Mouse (Mus musculus): Measurements from ENCODE around the gene Vti1a. TPM values are rescaled to one million over a fixed set of nuclear protein-coding genes. Genes with fewer than 3 reads are reported as not detected.

Gene Vti1a
- polyA plus RNA-seq, 1 experiment from 2014 or later = 26.7 TPM

DNA sequence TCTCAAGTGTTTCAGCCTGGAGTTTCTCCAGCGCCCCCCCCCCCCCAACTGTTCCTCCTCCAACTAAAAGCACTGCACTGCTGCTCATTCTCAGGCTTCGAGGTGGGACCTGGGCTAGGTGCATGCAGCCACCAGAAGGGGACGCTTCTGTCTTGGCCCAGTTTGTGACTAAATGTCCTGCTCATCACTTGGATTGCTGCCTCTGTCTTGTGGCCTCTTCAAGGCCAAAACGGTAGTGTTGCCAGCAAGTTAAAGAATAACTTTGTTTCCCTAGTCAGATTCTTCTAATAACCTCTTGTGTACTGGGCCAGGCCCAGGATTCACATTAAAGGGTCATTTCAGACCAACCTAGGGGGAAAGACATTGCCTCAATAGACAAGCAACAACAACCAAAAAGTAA, 187.7 kb downstream of the Vti1a start:
- Histone ChIP-seq H3K27me3 (ENCODE audit: control insufficient read depth, insufficient read depth, low read depth, low read length) (no peaks in the 10 kb centered on the region), H3K27ac (ENCODE audit: low read length) (no peak overlapping the region), H3K4me3 (ENCODE audit: low read length) (no peak overlapping the region), H3K4me1 (replicated peaks; ENCODE audit: control insufficient read depth, insufficient read depth, low read length) (peaks cover 4% of the 10 kb centered on the region), H3K9ac (ENCODE audit: low read length) (no peak overlapping the region), H3K4me2 (ENCODE audit: low read depth, low read length) (no peak overlapping the region), H3K9me3 (ENCODE audit: control insufficient read depth, low read length) (no peaks in the 10 kb centered on the region), H3K36me3 (ENCODE audit: control insufficient read depth, insufficient read depth, low read length) (no peaks in the 10 kb centered on the region)
- WGBS = 57% methylated on average over 4 of the region's 4 CpGs
- no peak for ATAC-seq (ENCODE audit: low read depth)

DNA sequence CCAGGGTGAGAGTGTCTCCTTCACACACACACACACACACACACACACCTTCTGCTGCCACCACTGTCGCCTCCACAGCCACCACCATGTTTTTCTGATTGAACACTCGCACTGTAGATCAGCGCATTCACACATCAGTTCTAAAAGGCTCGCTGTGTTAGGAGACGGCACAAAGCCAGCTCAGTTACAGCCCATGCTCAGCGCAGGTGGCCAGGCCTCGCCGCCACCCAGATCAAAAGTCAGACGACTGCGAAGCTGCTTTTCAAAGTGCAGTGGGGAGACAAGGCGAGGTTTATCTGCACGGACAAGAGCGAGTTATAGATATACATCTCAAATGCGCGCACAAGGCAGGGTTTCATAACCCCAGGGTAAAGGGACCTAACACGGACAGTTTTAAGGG, 191.7 kb downstream of the Vti1a start:
- H3K9me3 ChIP-seq (ENCODE audit: control insufficient read depth, low read length) = no peaks in the 10 kb centered on the region
- no peak overlapping the region for H3K27ac ChIP-seq (ENCODE audit: low read length)
- no peak overlapping the region for H3K4me2 ChIP-seq (ENCODE audit: low read depth, low read length)
- no peaks in the 10 kb centered on the region for H3K27me3 ChIP-seq (ENCODE audit: control insufficient read depth, insufficient read depth, low read depth, low read length)
- no peak overlapping the region for H3K9ac ChIP-seq (ENCODE audit: low read length)
- H3K36me3 ChIP-seq (ENCODE audit: control insufficient read depth, insufficient read depth, low read length) = no peaks in the 10 kb centered on the region
- H3K4me1 ChIP-seq (replicated peaks; ENCODE audit: control insufficient read depth, insufficient read depth, low read length) = no peaks in the 10 kb centered on the region
- no peak for ATAC-seq (ENCODE audit: low read depth)
- H3K4me3 ChIP-seq (ENCODE audit: low read length) = no peak overlapping the region
- whole genome bisulfite sequencing = 67% methylated on average over 16 of the region's 16 CpGs

DNA sequence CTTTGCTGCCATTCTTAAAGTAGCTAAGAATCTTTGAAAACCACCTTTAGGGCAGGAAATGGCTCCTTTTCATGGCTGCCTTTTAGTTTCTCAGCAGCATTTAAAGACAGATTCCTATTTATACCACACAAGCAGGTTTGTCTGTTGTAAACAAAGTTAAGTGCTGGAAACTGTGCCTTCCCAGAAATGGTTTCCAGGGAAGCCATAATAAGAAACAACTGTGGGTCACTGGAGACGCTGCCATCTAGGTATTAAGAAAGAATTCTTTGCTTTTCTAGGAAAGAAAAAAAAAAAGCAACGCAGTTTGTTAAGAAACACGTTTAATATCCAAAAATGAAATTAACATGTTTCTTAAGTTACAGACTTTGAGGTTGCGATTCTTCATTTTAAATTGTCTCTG, 192.1 kb downstream of the Vti1a start:
- H3K9me3 ChIP-seq (ENCODE audit: control insufficient read depth, low read length) = no peaks in the 10 kb centered on the region
- H3K9ac ChIP-seq (ENCODE audit: low read length) = no peak overlapping the region
- no peak for ATAC-seq (ENCODE audit: low read depth)
- WGBS = 80% methylated on average over 4 of the region's 4 CpGs
- H3K27ac ChIP-seq (ENCODE audit: low read length) = no peak overlapping the region
- H3K4me3 ChIP-seq (ENCODE audit: low read length) = no peak overlapping the region
- no peaks in the 10 kb centered on the region for H3K27me3 ChIP-seq (ENCODE audit: control insufficient read depth, insufficient read depth, low read depth, low read length)
- no peaks in the 10 kb centered on the region for H3K4me1 ChIP-seq (replicated peaks; ENCODE audit: control insufficient read depth, insufficient read depth, low read length)
- no peaks in the 10 kb centered on the region for H3K36me3 ChIP-seq (ENCODE audit: control insufficient read depth, insufficient read depth, low read length)
- no peak overlapping the region for H3K4me2 ChIP-seq (ENCODE audit: low read depth, low read length)

- Histone ChIP-seq H3K4me3 (ENCODE audit: low read length) (no peak overlapping the region), H3K27ac (ENCODE audit: low read length) (no peak overlapping the region), H3K27me3 (ENCODE audit: control insufficient read depth, insufficient read depth, low read depth, low read length) (no peaks in the 10 kb centered on the region), H3K36me3 (ENCODE audit: control insufficient read depth, insufficient read depth, low read length) (no peaks in the 10 kb centered on the region), H3K4me1 (replicated peaks; ENCODE audit: control insufficient read depth, insufficient read depth, low read length) (no peaks in the 10 kb centered on the region), H3K9me3 (ENCODE audit: control insufficient read depth, low read length) (no peaks in the 10 kb centered on the region), H3K4me2 (ENCODE audit: low read depth, low read length) (no peak overlapping the region), H3K9ac (ENCODE audit: low read length) (no peak overlapping the region)
- ATAC-seq (ENCODE audit: low read depth) = no peak
- 77% methylated on average over 5 of the region's 5 CpGs for WGBS
Observed at GRCm38 (mm10) chr19:55508965-55509364, 192.9 kb downstream of the Vti1a start.

DNA sequence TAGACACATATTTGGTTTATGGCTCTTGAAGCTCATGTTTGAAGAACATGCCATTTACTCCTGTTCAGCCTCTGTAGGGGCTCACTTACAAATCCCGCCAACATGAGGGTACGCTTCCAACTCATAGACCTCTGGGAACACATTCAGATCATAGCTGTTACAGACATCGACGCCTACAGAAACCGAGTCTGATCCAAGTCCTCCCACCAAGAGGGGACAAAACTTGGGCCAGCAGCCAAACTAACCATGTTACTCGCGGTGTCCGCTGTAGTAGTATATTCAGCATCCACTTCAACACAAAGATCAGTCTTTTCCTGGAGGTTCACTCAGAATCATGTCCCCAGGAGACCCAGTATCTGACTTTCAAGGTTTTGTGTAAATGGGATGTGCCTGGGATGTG, 193.5 kb downstream of the Vti1a start:
- 65% methylated on average over 8 of the region's 8 CpGs for WGBS
- Histone ChIP-seq H3K9me3 (ENCODE audit: control insufficient read depth, low read length) (no peaks in the 10 kb centered on the region), H3K4me3 (ENCODE audit: low read length) (no peak overlapping the region), H3K36me3 (ENCODE audit: control insufficient read depth, insufficient read depth, low read length) (no peaks in the 10 kb centered on the region), H3K4me1 (replicated peaks; ENCODE audit: control insufficient read depth, insufficient read depth, low read length) (no peaks in the 10 kb centered on the region), H3K9ac (ENCODE audit: low read length) (no peak overlapping the region), H3K27me3 (ENCODE audit: control insufficient read depth, insufficient read depth, low read depth, low read length) (no peaks in the 10 kb centered on the region), H3K4me2 (ENCODE audit: low read depth, low read length) (no peak overlapping the region), H3K27ac (ENCODE audit: low read length) (no peak overlapping the region)
- ATAC-seq (ENCODE audit: low read depth) = no peak

DNA sequence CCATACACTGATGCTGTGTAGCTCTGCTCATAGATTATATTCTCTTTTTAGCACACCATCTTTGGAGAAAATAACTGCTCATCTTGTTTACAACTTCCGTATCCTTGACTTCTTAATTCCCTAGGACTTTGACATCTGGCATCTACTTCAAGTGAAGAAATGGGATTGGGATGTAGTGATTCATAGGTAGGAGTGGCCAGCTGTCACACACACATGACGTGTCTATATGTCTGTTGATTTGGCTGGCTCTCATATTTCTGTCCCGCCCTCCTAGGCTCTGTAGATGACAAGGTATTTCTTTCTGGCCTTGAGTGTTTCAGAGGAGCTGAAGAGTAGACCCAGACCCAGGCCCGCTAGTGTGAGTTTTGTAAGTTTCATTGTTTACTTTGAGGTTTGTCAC, 197.8 kb downstream of the Vti1a start:
- H3K27ac ChIP-seq (ENCODE audit: low read length) = no peak overlapping the region
- WGBS = 68% methylated on average over 4 of the region's 4 CpGs
- no peaks in the 10 kb centered on the region for H3K4me1 ChIP-seq (replicated peaks; ENCODE audit: control insufficient read depth, insufficient read depth, low read length)
- H3K27me3 ChIP-seq (ENCODE audit: control insufficient read depth, insufficient read depth, low read depth, low read length) = no peaks in the 10 kb centered on the region
- no peak overlapping the region for H3K9ac ChIP-seq (ENCODE audit: low read length)
- no peaks in the 10 kb centered on the region for H3K9me3 ChIP-seq (ENCODE audit: control insufficient read depth, low read length)
- no peak for ATAC-seq (ENCODE audit: low read depth)
- H3K36me3 ChIP-seq (ENCODE audit: control insufficient read depth, insufficient read depth, low read length) = no peaks in the 10 kb centered on the region
- no peak overlapping the region for H3K4me3 ChIP-seq (ENCODE audit: low read length)
- H3K4me2 ChIP-seq (ENCODE audit: low read depth, low read length) = no peak overlapping the region

DNA sequence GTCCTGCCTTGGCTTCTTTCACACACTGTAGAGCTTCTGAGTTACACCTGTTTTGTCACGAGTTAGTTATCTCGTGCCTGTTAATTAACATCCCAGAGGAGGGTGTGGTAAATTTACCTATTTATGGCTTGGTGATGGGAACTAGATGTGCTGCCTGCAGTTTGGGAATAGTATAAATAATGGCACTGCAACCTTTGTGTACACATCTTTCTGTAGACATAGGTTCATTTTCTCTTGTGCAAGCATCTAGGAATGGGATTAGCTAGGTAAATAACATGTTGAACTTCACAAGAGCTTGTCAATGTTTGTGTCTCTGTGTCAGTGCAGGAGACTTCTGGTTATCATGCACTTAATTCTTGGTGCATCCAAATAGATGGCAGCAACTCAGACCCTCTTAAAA, 204.1 kb downstream of the Vti1a start:
- no peak overlapping the region for H3K4me3 ChIP-seq (ENCODE audit: low read length)
- H3K4me1 ChIP-seq (replicated peaks; ENCODE audit: control insufficient read depth, insufficient read depth, low read length) = no peaks in the 10 kb centered on the region
- H3K27me3 ChIP-seq (ENCODE audit: control insufficient read depth, insufficient read depth, low read depth, low read length) = no peaks in the 10 kb centered on the region
- no peak overlapping the region for H3K9ac ChIP-seq (ENCODE audit: low read length)
- no peak for ATAC-seq (ENCODE audit: low read depth)
- no peaks in the 10 kb centered on the region for H3K36me3 ChIP-seq (ENCODE audit: control insufficient read depth, insufficient read depth, low read length)
- no peaks in the 10 kb centered on the region for H3K9me3 ChIP-seq (ENCODE audit: control insufficient read depth, low read length)
- H3K4me2 ChIP-seq (ENCODE audit: low read depth, low read length) = no peak overlapping the region
- WGBS = 62% methylated on average over 2 of the region's 2 CpGs
- H3K27ac ChIP-seq (ENCODE audit: low read length) = no peak overlapping the region

GRCm38 (mm10) chr19:55523340-55523739, 207.2 kb downstream of the Vti1a start:
- ATAC-seq (ENCODE audit: low read depth) = no peak
- H3K9ac ChIP-seq (ENCODE audit: low read length) = no peak overlapping the region
- WGBS = 65% methylated on average over 9 of the region's 9 CpGs

GRCm38 (mm10) chr19:55524385-55524784, 208.3 kb downstream of the Vti1a start:
- Histone ChIP-seq H3K27ac (ENCODE audit: low read length) (no peak overlapping the region), H3K4me3 (ENCODE audit: low read length) (no peak overlapping the region), H3K4me2 (ENCODE audit: low read depth, low read length) (no peak overlapping the region), H3K27me3 (ENCODE audit: control insufficient read depth, insufficient read depth, low read depth, low read length) (no peaks in the 10 kb centered on the region), H3K9ac (ENCODE audit: low read length) (no peak overlapping the region), H3K36me3 (ENCODE audit: control insufficient read depth, insufficient read depth, low read length) (no peaks in the 10 kb centered on the region), H3K9me3 (ENCODE audit: control insufficient read depth, low read length) (no peaks in the 10 kb centered on the region), H3K4me1 (replicated peaks; ENCODE audit: control insufficient read depth, insufficient read depth, low read length) (no peaks in the 10 kb centered on the region)
- ATAC-seq (ENCODE audit: low read depth) = no peak
- WGBS = 90% methylated on average over 7 of the region's 7 CpGs

More at GRCm38 (mm10) chr19:55523340-55523739, 207.2 kb downstream of the Vti1a start:
- H3K27ac ChIP-seq (ENCODE audit: low read length) = no peak overlapping the region
- H3K4me1 ChIP-seq (replicated peaks; ENCODE audit: control insufficient read depth, insufficient read depth, low read length) = no peaks in the 10 kb centered on the region
- H3K27me3 ChIP-seq (ENCODE audit: control insufficient read depth, insufficient read depth, low read depth, low read length) = no peaks in the 10 kb centered on the region
- no peak overlapping the region for H3K4me3 ChIP-seq (ENCODE audit: low read length)
- H3K4me2 ChIP-seq (ENCODE audit: low read depth, low read length) = no peak overlapping the region
- no peaks in the 10 kb centered on the region for H3K9me3 ChIP-seq (ENCODE audit: control insufficient read depth, low read length)
- no peaks in the 10 kb centered on the region for H3K36me3 ChIP-seq (ENCODE audit: control insufficient read depth, insufficient read depth, low read length)

DNA sequence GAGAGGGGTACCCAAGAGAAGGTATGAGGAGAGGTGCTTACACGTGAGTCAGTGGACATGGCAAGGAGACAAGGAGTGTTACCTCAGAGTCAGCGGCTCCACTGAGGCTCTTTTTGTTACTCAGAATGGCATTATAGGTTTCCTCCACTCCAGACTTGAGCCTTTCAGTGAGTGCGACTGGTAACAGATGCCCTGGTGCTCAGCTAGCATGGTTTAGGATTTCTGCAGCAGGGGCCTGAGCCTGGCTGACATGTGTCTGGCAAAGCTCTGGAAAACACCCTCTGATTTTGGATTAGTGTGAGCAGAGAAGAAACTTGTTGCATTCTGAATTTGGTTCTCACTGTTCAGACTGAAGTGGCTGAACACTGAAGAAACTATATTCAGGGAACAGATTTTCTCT, 209.0 kb downstream of the Vti1a start:
- Histone ChIP-seq H3K36me3 (ENCODE audit: control insufficient read depth, insufficient read depth, low read length) (no peaks in the 10 kb centered on the region), H3K9ac (ENCODE audit: low read length) (no peak overlapping the region), H3K9me3 (ENCODE audit: control insufficient read depth, low read length) (no peaks in the 10 kb centered on the region), H3K27ac (ENCODE audit: low read length) (no peak overlapping the region), H3K4me3 (ENCODE audit: low read length) (no peak overlapping the region), H3K4me2 (ENCODE audit: low read depth, low read length) (no peak overlapping the region), H3K4me1 (replicated peaks; ENCODE audit: control insufficient read depth, insufficient read depth, low read length) (no peaks in the 10 kb centered on the region), H3K27me3 (ENCODE audit: control insufficient read depth, insufficient read depth, low read depth, low read length) (no peaks in the 10 kb centered on the region)
- ATAC-seq (ENCODE audit: low read depth) = no peak
- WGBS = 68% methylated on average over 3 of the region's 3 CpGs
